In genomic region chr9:43698080-43698712, GRCm38 (mm10) we compare ENCODE assay signal across 9 mouse cellular contexts. TPM values are rescaled to one million over a fixed set of nuclear protein-coding genes. Genes with fewer than 3 reads are reported as not detected.
A peak's percentile ranks its signal among the peaks of the same experiment; 100 is the strongest.
DNase-seq lines count a peak whose midpoint lies in the region; ATAC-seq lines count a peak whose summit lies in the region.
"Had no signal": no experiment of that assay in that cellular context is flagged by ENCODE, and none has a peak within 500 bp of the region (broad histone marks: within the 10 kb centered on the region; RNA-seq: fewer than 3 reads in every experiment).

No protein-coding gene starts in this region.

- no peaks in the 10 kb centered on the region for H3K36me3 ChIP-seq in midbrain, embryonic 14.5 days (ENCODE audit: control insufficient read depth, insufficient read depth, low read length)
- no peaks in the 10 kb centered on the region for H3K36me3 ChIP-seq in midbrain, embryonic 16.5 days (ENCODE audit: control insufficient read depth, insufficient read depth, low read length)
- no peaks in the 10 kb centered on the region for H3K36me3 ChIP-seq in liver, embryonic 13.5 days
- no peaks in the 10 kb centered on the region for H3K36me3 ChIP-seq in stomach, embryonic 16.5 days (ENCODE audit: control insufficient read depth, insufficient read depth, low read length)
- H3K36me3 ChIP-seq: embryonic facial prominence, embryonic 13.5 days had no signal

- no peaks in the 10 kb centered on the region for H3K9me3 ChIP-seq in midbrain, embryonic 14.5 days (ENCODE audit: control insufficient read depth, low read length)
- H3K9me3 ChIP-seq in midbrain, embryonic 16.5 days (replicated peaks; ENCODE audit: control insufficient read depth, low read length, poor library complexity, severe bottlenecking): no peaks in the 10 kb centered on the region
- H3K9me3 ChIP-seq in liver, embryonic 13.5 days (replicated peaks): no peaks in the 10 kb centered on the region
- no peaks in the 10 kb centered on the region for H3K9me3 ChIP-seq in stomach, embryonic 16.5 days (replicated peaks; ENCODE audit: control insufficient read depth, low read length)
- H3K9me3 ChIP-seq: embryonic facial prominence, embryonic 13.5 days had no signal

- no peak overlapping the region for H3K9ac ChIP-seq in midbrain, embryonic 14.5 days (replicated peaks; ENCODE audit: low read length)
- H3K9ac ChIP-seq in midbrain, embryonic 16.5 days (ENCODE audit: low read depth, low read length): no peak overlapping the region
- H3K9ac ChIP-seq in liver, embryonic 13.5 days: no peak overlapping the region
- H3K9ac ChIP-seq in stomach, embryonic 16.5 days (ENCODE audit: low read length): no peak overlapping the region
- H3K9ac ChIP-seq: embryonic facial prominence, embryonic 13.5 days had no signal

- no peak overlapping the region for H3K27ac ChIP-seq in midbrain, embryonic 14.5 days (replicated peaks; ENCODE audit: low read depth, low read length)
- no peak overlapping the region for H3K27ac ChIP-seq in midbrain, embryonic 16.5 days (ENCODE audit: low read length)
- H3K27ac ChIP-seq in liver, embryonic 13.5 days: no peak overlapping the region
- no peak overlapping the region for H3K27ac ChIP-seq in stomach, embryonic 16.5 days (ENCODE audit: low read length)
- H3K27ac ChIP-seq: embryonic facial prominence, embryonic 13.5 days had no signal

- peak; percentile 77 for DNase-seq in midbrain, embryonic 14.5 days
- peak; percentile 86 for DNase-seq in adrenal gland, postnatal 14 days
- peak; percentile 63 for DNase-seq in hindlimb bud, embryonic 11.5 days (ENCODE audit: extremely low spot score, low read depth, low spot score)
- peak; percentile 19 for DNase-seq in liver, embryonic 13.5 days
- DNase-seq in cerebellum, adult 11 months: no peak
- no peak for DNase-seq in MN1 (ENCODE audit: low spot score)

- no peaks in the 10 kb centered on the region for H3K27me3 ChIP-seq in midbrain, embryonic 14.5 days (ENCODE audit: control insufficient read depth, insufficient read depth, low read length)
- no peaks in the 10 kb centered on the region for H3K27me3 ChIP-seq in midbrain, embryonic 16.5 days (ENCODE audit: control insufficient read depth, insufficient read depth, low read depth, low read length)
- H3K27me3 ChIP-seq in liver, embryonic 13.5 days: no peaks in the 10 kb centered on the region
- no peaks in the 10 kb centered on the region for H3K27me3 ChIP-seq in stomach, embryonic 16.5 days (ENCODE audit: control insufficient read depth, insufficient read depth, low read length)
- H3K27me3 ChIP-seq: embryonic facial prominence, embryonic 13.5 days had no signal

- no peak overlapping the region for H3K4me2 ChIP-seq in midbrain, embryonic 14.5 days (ENCODE audit: low read length)
- no peak overlapping the region for H3K4me2 ChIP-seq in midbrain, embryonic 16.5 days (ENCODE audit: low read length)
- no peak overlapping the region for H3K4me2 ChIP-seq in liver, embryonic 13.5 days
- no peak overlapping the region for H3K4me2 ChIP-seq in stomach, embryonic 16.5 days (ENCODE audit: low read depth, low read length)
- H3K4me2 ChIP-seq: embryonic facial prominence, embryonic 13.5 days had no signal

- peaks cover 11% of the 10 kb centered on the region for H3K4me1 ChIP-seq in midbrain, embryonic 14.5 days (ENCODE audit: control insufficient read depth, insufficient read depth, low read length)
- H3K4me1 ChIP-seq in midbrain, embryonic 16.5 days (ENCODE audit: control insufficient read depth, insufficient read depth, low read length): no peaks in the 10 kb centered on the region; the same call in 1 of the 2 replicates
- H3K4me1 ChIP-seq in liver, embryonic 13.5 days (replicated peaks): no peaks in the 10 kb centered on the region; the same call in 1 of the 2 replicates
- H3K4me1 ChIP-seq in stomach, embryonic 16.5 days (ENCODE audit: control insufficient read depth, insufficient read depth, low read length): 0 out of 2 replicates have a peak, but pooled peaks cover 2% of the 10 kb centered on the region
- H3K4me1 ChIP-seq: embryonic facial prominence, embryonic 13.5 days had no signal

- no peak for ATAC-seq in midbrain, embryonic 14.5 days (ENCODE audit: low FRiP score, low TSS enrichment)
- ATAC-seq in midbrain, embryonic 16.5 days: no peak
- no peak; the same call in 1 of the 2 replicates for ATAC-seq in liver, embryonic 13.5 days (ENCODE audit: low read depth)
- ATAC-seq in stomach, embryonic 16.5 days (ENCODE audit: insufficient read depth, low FRiP score): peak; percentile 59; the same call in 1 of the 2 replicates

- WGBS in midbrain, embryonic 14.5 days: 7% methylated on average over 8 of the region's 8 CpGs
- WGBS in midbrain, embryonic 16.5 days: 20% methylated on average over 8 of the region's 8 CpGs
- 10% methylated on average over 8 of the region's 8 CpGs for WGBS in liver, embryonic 13.5 days (ENCODE audit: insufficient replicate concordance)
- 10% methylated on average over 8 of the region's 8 CpGs for WGBS in stomach, embryonic 16.5 days

- no peak overlapping the region for H3K4me3 ChIP-seq in midbrain, embryonic 14.5 days (replicated peaks; ENCODE audit: low read depth, low read length)
- no peak overlapping the region for H3K4me3 ChIP-seq in midbrain, embryonic 16.5 days (ENCODE audit: low read depth, low read length)
- H3K4me3 ChIP-seq in liver, embryonic 13.5 days (replicated peaks): no peak overlapping the region
- H3K4me3 ChIP-seq in stomach, embryonic 16.5 days (replicated peaks; ENCODE audit: low read length): no peak overlapping the region
- H3K4me3 ChIP-seq: embryonic facial prominence, embryonic 13.5 days had no signal

RNA-seq across cellular contexts. Expression of gene Nectin1, which starts 45.6 kb away (rescaled TPM):
- polyA plus RNA-seq in midbrain, embryonic 14.5 days (2014; fragmentation: Nextera tagmentation; extraction: Ambion mirVana): 16.7 and 21.0 TPM in 2 replicates
- 13.2 and 13.4 TPM in 2 replicates for polyA plus RNA-seq in midbrain, embryonic 16.5 days (2015; fragmentation: Nextera tagmentation; extraction: Ambion mirVana)
- 15.7 and 21.5 TPM in 2 replicates for total RNA-seq in adrenal gland, postnatal 14 days (2021)
- polyA plus RNA-seq in liver, embryonic 13.5 days (2015; fragmentation: Nextera tagmentation; extraction: Ambion mirVana): 1.2 and 1.3 TPM in 2 replicates
- 8.9 and 9.5 TPM in 2 replicates for polyA plus RNA-seq in stomach, embryonic 16.5 days (2015; fragmentation: Nextera tagmentation; extraction: Ambion mirVana)

Comparison
In these comparisons a context has a peak if more than half of its experiments do, and no peak if none do; other contexts are left out.
1. DNase-seq: peak in midbrain, embryonic 14.5 days (single experiment), adrenal gland, postnatal 14 days (single experiment), hindlimb bud, embryonic 11.5 days (single experiment) and liver, embryonic 13.5 days (single experiment); none in cerebellum, adult 11 months (single experiment) and MN1 (single experiment).